Mouse (Mus musculus) heart, postnatal 0 days (tissue): ENCODE results near the gene Trim67.

Experiments
- CTCF ChIP-seq: IDR thresholded peaks from 2 replicates; pipeline ENCODE4 v1.5.1; 2016; ENCODE audit warnings: antibody characterized with exemption, control low read depth, low read depth
- EP300 ChIP-seq: IDR thresholded peaks from 2 replicates; pipeline ENCODE4 v1.6.1; 2016; ENCODE audit warnings: antibody characterized with exemption, low read depth

DNA sequence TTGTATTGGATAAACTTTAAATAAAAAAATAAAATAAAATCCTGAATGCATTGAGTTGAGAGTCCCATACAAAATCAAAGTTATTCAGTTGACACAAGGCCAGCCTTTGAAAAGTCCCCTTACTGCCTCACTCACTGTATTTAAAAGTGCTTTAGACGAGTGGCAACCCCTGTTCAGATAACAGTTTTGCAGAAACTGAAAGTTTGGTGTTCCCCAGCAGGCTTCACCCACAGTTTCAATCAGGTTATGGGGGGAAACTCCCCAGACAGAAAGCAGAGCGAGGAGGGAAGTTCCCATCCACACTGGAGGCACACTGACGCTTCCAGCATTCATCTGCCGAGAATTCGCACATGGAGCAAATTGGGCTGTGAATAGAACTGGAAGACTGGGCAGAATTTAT lies 36.3 kb upstream of the Trim67 start:
- TF ChIP-seq EP300 (no peak), CTCF (no peak)
